Mouse (Mus musculus): ENCODE measurements around the gene Kcnc1. TPM values are rescaled to one million over a fixed set of nuclear protein-coding genes. Genes with fewer than 3 reads are reported as not detected.

Gene Kcnc1
- polyA plus RNA-seq, 1 experiment = 47.6 TPM

DNA sequence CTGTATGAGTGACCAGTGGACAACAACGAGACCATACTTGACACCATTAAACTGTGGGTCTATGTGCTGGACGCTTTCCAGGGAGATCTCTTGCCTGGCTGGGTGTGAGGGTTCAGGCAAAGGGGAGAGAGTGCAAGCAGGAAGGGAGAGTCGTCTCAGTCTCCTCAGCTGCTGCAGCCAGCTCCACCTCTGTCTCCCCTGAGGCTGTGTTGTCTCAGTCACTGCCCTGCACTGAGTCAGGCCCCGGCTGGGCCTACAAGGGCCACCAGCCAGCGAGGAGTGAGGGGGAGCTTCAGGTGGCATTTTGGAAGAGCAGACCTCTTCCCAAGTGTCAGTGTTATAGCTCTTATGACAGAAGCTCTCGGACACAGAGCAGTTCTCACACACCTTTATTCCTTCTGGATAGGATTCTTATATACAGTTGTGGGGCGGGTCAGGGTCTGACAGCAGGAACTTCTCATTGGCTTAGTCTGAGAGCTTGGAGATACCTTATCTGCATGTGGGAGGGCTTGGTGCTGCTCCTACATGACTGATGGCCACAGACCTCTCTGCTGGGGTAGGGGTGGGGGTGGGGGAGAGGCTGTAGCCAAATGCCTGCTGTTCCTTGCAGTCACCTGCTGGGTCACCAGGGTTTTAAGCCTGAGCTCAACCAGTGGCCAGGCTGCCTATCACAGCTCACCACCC is 74.9 kb downstream of the Kcnc1 start:
- 88% methylated on average over 7 of the region's 7 CpGs for WGBS

DNA sequence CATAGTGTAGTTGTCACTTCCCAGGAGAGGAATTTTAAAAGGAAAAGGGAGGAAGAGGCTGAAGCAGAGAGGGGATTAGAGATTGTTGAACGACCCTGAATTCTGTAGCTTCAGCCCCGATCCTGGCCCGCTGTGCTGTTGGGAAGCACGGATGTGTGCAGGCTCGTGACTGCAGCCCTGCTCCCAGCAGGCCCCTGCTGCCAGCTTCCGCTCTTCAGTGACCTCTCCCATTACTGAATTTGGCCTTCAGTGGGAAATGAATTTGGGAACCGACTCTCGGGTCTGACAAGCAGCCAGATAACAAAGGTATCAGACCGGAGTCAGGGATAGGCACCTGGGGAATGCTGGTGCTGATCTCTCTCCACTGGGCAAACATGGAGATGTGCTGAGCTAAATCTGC is 76.8 kb downstream of the Kcnc1 start:
- 58% methylated on average over 9 of the region's 9 CpGs for WGBS
- H3K4me3 ChIP-seq (ENCODE audit: insufficient read depth, low read depth, low read length) = no peak overlapping the region
- peaks cover 3% of the 10 kb centered on the region for H3K4me1 ChIP-seq (ENCODE audit: control insufficient read depth, insufficient read depth, low read length)
- no peak for TF ChIP-seq CTCF (IDR thresholded peaks at IDR 0.05; ENCODE audit: insufficient read depth, low read depth, low read length)
- H3K27ac ChIP-seq (ENCODE audit: insufficient read depth, low read depth, low read length) = no peak overlapping the region

More for the DNA sequence above, 74.9 kb downstream of the Kcnc1 start:
- H3K4me3 ChIP-seq (ENCODE audit: insufficient read depth, low read depth, low read length) = no peak overlapping the region
- H3K27ac ChIP-seq (ENCODE audit: insufficient read depth, low read depth, low read length) = no peak overlapping the region
- peaks cover 7% of the 10 kb centered on the region for H3K4me1 ChIP-seq (ENCODE audit: control insufficient read depth, insufficient read depth, low read length)
- TF ChIP-seq CTCF (IDR thresholded peaks at IDR 0.05; ENCODE audit: insufficient read depth, low read depth, low read length) = no peak
- TF ChIP-seq POLR2A (IDR thresholded peaks at IDR 0.05; ENCODE audit: insufficient read depth, low read depth, low read length) = no peak

DNA sequence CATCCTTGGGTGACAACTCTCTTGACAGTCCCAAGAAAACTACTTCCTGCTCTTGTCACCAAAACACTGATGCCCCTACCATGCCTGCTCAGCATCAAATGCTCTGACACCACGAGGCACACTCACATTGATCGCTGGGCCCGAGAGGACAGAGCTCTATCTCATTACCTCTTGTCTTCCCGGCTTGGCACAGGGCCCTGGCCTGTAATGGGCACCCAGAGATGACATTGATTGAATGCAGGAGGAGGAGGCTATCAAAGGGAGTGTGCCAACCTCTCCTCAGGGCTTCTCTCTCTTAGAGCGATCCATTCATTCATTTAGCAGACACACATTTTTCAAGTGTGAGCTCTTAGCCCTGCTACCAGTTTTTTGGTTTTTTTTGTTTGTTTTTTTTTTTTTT is 79.2 kb downstream of the Kcnc1 start:
- no peak overlapping the region for H3K27ac ChIP-seq (ENCODE audit: insufficient read depth, low read depth, low read length)
- H3K4me3 ChIP-seq (ENCODE audit: insufficient read depth, low read depth, low read length) = no peak overlapping the region
- 69% methylated on average over 5 of the region's 5 CpGs for WGBS
- H3K4me1 ChIP-seq (ENCODE audit: control insufficient read depth, insufficient read depth, low read length) = peaks cover 3% of the 10 kb centered on the region
- TF ChIP-seq POLR2A (IDR thresholded peaks at IDR 0.05; ENCODE audit: insufficient read depth, low read depth, low read length) = no peak
- no peak for TF ChIP-seq CTCF (IDR thresholded peaks at IDR 0.05; ENCODE audit: insufficient read depth, low read depth, low read length)

DNA sequence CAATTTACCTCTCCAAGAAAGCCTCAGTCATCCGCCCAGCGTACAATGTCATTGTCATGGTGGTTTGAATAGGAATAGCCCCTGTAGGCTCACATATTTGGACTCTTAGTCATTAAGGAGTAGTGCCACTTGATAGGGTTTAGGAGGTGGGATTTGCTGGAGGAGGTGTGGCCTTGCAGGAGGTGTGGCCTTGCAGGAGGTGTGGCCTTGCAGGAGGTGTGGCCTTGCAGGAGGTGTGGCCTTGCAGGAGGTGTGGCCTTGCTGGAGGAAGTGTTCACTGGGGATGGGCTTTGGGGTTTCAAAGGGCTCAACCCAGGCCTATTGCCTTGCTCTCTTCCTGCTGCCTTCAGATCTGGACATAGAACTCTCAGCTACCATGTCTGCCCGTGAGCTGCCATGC is 81.2 kb downstream of the Kcnc1 start:
- no peak for TF ChIP-seq CTCF (IDR thresholded peaks at IDR 0.05; ENCODE audit: insufficient read depth, low read depth, low read length)
- TF ChIP-seq POLR2A (IDR thresholded peaks at IDR 0.05; ENCODE audit: insufficient read depth, low read depth, low read length) = no peak
- Histone ChIP-seq H3K4me1 (ENCODE audit: control insufficient read depth, insufficient read depth, low read length) (peaks cover 3% of the 10 kb centered on the region), H3K4me3 (ENCODE audit: insufficient read depth, low read depth, low read length) (no peak overlapping the region), H3K27ac (ENCODE audit: insufficient read depth, low read depth, low read length) (no peak overlapping the region)
- 92% methylated on average over 3 of the region's 3 CpGs for WGBS

DNA sequence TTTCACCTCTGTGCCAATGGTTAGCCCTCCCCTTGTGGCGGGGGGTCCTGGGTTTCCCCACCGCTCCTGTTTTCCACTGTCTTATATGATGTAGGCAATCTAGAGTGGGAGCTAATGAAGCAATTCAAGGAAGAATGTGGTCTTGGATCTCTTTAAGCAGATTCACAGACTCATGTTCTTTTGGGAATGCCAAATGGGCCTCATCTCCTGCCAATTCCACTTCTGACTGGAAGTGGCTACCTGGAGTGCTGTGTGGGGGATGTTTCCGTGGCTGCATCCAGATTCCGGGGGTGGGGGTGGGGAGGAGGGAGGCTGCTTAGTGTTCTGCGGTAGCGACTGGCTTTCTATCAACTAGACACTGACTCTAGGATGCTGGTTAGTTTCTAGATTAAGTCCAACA is 83.5 kb downstream of the Kcnc1 start:
- WGBS = 58% methylated on average over 6 of the region's 6 CpGs
- no peaks in the 10 kb centered on the region for H3K4me1 ChIP-seq (ENCODE audit: control insufficient read depth, insufficient read depth, low read length)
- H3K4me3 ChIP-seq (ENCODE audit: insufficient read depth, low read depth, low read length) = no peak overlapping the region
- H3K27ac ChIP-seq (ENCODE audit: insufficient read depth, low read depth, low read length) = no peak overlapping the region
- TF ChIP-seq POLR2A (IDR thresholded peaks at IDR 0.05; ENCODE audit: insufficient read depth, low read depth, low read length) = no peak
- no peak for TF ChIP-seq CTCF (IDR thresholded peaks at IDR 0.05; ENCODE audit: insufficient read depth, low read depth, low read length)

DNA sequence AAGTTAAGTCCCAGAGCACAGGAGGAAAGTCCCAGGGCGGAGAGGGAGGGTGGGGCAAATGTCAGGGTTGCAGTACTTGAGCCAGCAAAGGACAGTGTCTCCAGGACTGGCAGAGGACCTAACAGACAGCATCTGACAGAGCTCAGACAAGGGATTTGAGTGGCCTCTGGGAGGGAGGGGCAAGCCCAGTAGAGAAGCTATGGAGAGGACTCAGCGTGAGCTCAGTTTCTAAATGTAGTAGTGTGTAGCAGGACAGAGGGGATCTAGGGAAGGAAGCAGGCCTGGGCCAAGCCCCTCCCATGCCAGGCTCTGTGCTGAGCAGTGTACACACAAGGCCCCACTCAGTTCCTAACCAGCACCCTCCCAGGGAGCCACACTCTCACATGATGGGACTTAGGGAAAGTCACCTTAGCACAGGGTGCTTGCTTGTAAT is 85.8 kb downstream of the Kcnc1 start:
- no peak overlapping the region for H3K4me3 ChIP-seq (ENCODE audit: insufficient read depth, low read depth, low read length)
- H3K27ac ChIP-seq (ENCODE audit: insufficient read depth, low read depth, low read length) = no peak overlapping the region
- 86% methylated on average over 2 of the region's 2 CpGs for WGBS
- no peaks in the 10 kb centered on the region for H3K4me1 ChIP-seq (ENCODE audit: control insufficient read depth, insufficient read depth, low read length)
- TF ChIP-seq POLR2A (IDR thresholded peaks at IDR 0.05; ENCODE audit: insufficient read depth, low read depth, low read length) = 0 out of 2 replicates have a peak, but pooled peaks have one; percentile 19
- TF ChIP-seq CTCF (IDR thresholded peaks at IDR 0.05; ENCODE audit: insufficient read depth, low read depth, low read length) = no peak

DNA sequence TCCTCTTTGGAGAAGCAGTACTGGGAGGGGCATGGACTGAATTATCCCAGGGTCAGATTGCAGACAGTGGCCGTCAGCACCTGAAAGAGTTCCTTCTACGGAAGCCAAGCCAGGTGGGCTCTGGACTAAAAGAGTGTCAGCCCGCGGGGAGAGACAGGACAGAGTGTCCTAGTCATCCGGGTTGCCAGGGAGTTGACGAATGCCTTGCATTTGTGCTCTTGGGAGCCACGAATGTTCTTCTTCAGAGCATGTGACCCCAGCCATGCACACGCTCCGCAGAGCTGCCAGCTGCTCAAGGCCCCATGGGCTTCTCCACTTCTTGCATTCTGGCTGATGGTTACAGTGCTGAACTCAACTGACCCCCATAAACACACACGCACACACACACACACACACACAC is 86.8 kb downstream of the Kcnc1 start:
- no peak overlapping the region for H3K4me3 ChIP-seq (ENCODE audit: insufficient read depth, low read depth, low read length)
- no peak overlapping the region for H3K27ac ChIP-seq (ENCODE audit: insufficient read depth, low read depth, low read length)
- no peak for TF ChIP-seq CTCF (IDR thresholded peaks at IDR 0.05; ENCODE audit: insufficient read depth, low read depth, low read length)
- no peak for TF ChIP-seq POLR2A (IDR thresholded peaks at IDR 0.05; ENCODE audit: insufficient read depth, low read depth, low read length)
- no peaks in the 10 kb centered on the region for H3K4me1 ChIP-seq (ENCODE audit: control insufficient read depth, insufficient read depth, low read length)
- WGBS = 91% methylated on average over 10 of the region's 10 CpGs

DNA sequence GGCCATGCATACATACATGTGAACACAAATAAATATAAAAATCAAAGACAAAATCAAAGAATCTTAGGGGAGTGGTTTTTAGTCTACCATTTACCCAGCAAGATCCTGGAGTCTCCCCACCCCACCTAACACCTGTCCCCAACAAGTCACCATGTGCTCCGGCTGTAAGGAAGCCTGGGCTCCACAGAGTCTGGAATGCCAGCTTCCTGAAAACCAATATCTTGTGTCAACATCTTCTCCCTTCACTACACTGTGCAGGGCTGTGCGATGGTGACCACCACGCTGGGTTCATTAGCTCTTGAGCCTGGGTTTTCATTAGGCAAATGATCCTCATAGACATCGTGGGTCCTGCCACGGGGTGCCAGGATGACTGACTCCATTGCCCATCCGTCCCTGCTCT is 87.9 kb downstream of the Kcnc1 start:
- Histone ChIP-seq H3K27ac (ENCODE audit: insufficient read depth, low read depth, low read length) (no peak overlapping the region), H3K4me3 (ENCODE audit: insufficient read depth, low read depth, low read length) (no peak overlapping the region), H3K4me1 (ENCODE audit: control insufficient read depth, insufficient read depth, low read length) (no peaks in the 10 kb centered on the region)
- 89% methylated on average over 6 of the region's 6 CpGs for WGBS
- TF ChIP-seq POLR2A (IDR thresholded peaks at IDR 0.05; ENCODE audit: insufficient read depth, low read depth, low read length) (no peak), CTCF (IDR thresholded peaks at IDR 0.05; ENCODE audit: insufficient read depth, low read depth, low read length) (no peak)

DNA sequence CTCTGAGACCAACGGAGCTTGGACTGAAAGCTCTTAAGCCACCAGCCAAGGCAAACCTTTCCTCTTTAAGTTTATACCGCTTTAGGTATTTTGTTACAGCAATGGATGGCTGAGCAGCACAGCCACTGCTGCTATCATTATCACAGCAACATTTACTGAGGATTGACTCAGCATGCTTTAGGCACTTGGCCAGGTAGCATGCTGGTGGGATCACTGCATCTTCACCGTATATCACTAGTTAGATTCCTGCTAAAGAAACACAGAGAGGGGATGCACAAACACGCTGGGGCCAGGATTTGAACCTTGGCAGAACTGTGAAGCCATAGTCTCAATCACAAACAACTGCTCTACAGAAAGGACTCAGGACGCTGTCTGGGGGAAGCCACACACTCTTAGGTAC is 90.5 kb downstream of the Kcnc1 start:
- Histone ChIP-seq H3K4me3 (ENCODE audit: insufficient read depth, low read depth, low read length) (no peak overlapping the region), H3K4me1 (ENCODE audit: control insufficient read depth, insufficient read depth, low read length) (peaks cover under 1% of the 10 kb centered on the region), H3K27ac (ENCODE audit: insufficient read depth, low read depth, low read length) (no peak overlapping the region)
- TF ChIP-seq POLR2A (IDR thresholded peaks at IDR 0.05; ENCODE audit: insufficient read depth, low read depth, low read length) = no peak
- TF ChIP-seq CTCF (IDR thresholded peaks at IDR 0.05; ENCODE audit: insufficient read depth, low read depth, low read length) = no peak
- WGBS = 83% methylated on average over 5 of the region's 5 CpGs

Data from olfactory bulb, adult 2 months (tissue).